10 mouse cellular contexts compared by ENCODE assay signal in the genomic region with DNA sequence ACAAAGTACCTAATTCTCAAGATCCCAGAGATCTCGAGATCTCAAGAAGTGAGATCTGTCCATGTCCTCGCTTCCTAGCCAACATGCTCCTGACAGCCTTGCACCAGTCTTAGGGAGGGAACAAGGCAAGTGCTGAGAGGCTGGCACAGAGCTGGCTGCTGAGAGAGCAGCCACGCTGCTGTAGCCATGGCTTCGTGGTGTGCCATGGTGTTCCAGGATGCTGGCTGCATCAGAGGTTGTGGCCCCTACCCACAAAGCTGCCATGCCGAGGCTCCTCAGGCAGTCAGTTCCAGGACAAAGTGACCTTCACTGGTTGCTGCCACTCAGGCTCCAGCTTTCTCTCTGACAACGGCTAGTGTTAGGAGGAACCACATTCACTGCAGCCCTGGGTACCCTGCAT.
DNase-seq lines count a peak whose midpoint lies in the region; ATAC-seq and TF ChIP-seq lines count a peak whose summit lies in the region.
"Had no signal": no experiment of that assay in that cellular context is flagged by ENCODE, and none has a peak within 500 bp of the region (broad histone marks: within the 10 kb centered on the region; RNA-seq: fewer than 3 reads in every experiment).

No protein-coding gene starts in this region.

- peak overlapping the region; percentile 44; the same call in 1 of the 2 replicates for H3K9ac ChIP-seq in heart, embryonic 14.5 days (ENCODE audit: low read length)
- no peak overlapping the region for H3K9ac ChIP-seq in lung, postnatal 0 days (replicated peaks; ENCODE audit: low read depth)
- no peak overlapping the region for H3K9ac ChIP-seq in forebrain, postnatal 0 days
- no peak overlapping the region for H3K9ac ChIP-seq in stomach, embryonic 14.5 days (replicated peaks; ENCODE audit: low read depth, low read length)
- H3K9ac ChIP-seq: embryonic facial prominence, embryonic 13.5 days; liver, postnatal 0 days had no signal

- H3K36me3 ChIP-seq in heart, embryonic 14.5 days (ENCODE audit: control insufficient read depth, insufficient read depth, low read length): no peaks in the 10 kb centered on the region
- H3K36me3 ChIP-seq in lung, postnatal 0 days (ENCODE audit: insufficient read depth, low read length): no peaks in the 10 kb centered on the region
- H3K36me3 ChIP-seq in forebrain, postnatal 0 days (ENCODE audit: insufficient read depth): no peaks in the 10 kb centered on the region
- no peaks in the 10 kb centered on the region for H3K36me3 ChIP-seq in stomach, embryonic 14.5 days (ENCODE audit: control insufficient read depth, insufficient read depth, low read length)

- TF ChIP-seq POLR2A in lung, adult 2 months (IDR thresholded peaks at IDR 0.05; ENCODE audit: borderline replicate concordance, extremely low read depth, low read depth, low read length): no peak

- no peak overlapping the region for H3K4me3 ChIP-seq in heart, embryonic 14.5 days (ENCODE audit: control insufficient read depth in 1 of 2, insufficient read depth in 1 of 2, low read depth in 1 of 2, low read length in 2 of 2)
- no peak overlapping the region for H3K4me3 ChIP-seq in lung, postnatal 0 days (ENCODE audit: low read depth, low read length)
- H3K4me3 ChIP-seq in lung, adult 2 months (replicated peaks; ENCODE audit: extremely low read depth, low read depth, low read length): no peak overlapping the region
- H3K4me3 ChIP-seq in forebrain, postnatal 0 days (ENCODE audit: low read depth, low read length): no peak overlapping the region
- no peak overlapping the region for H3K4me3 ChIP-seq in stomach, embryonic 14.5 days (ENCODE audit: low read depth, low read length)

- H3K9me3 ChIP-seq in heart, embryonic 14.5 days (ENCODE audit: control insufficient read depth, low read length): no peaks in the 10 kb centered on the region
- no peaks in the 10 kb centered on the region for H3K9me3 ChIP-seq in lung, postnatal 0 days (ENCODE audit: low read length)
- no peaks in the 10 kb centered on the region for H3K9me3 ChIP-seq in forebrain, postnatal 0 days (ENCODE audit: low read length)
- no peaks in the 10 kb centered on the region for H3K9me3 ChIP-seq in stomach, embryonic 14.5 days (ENCODE audit: control insufficient read depth, low read depth, low read length)
- H3K9me3 ChIP-seq: embryonic facial prominence, embryonic 13.5 days had no signal

- no peaks in the 10 kb centered on the region for H3K27me3 ChIP-seq in heart, embryonic 14.5 days (ENCODE audit: control insufficient read depth, insufficient read depth, low read length)
- no peaks in the 10 kb centered on the region for H3K27me3 ChIP-seq in lung, postnatal 0 days (replicated peaks; ENCODE audit: insufficient read depth, low read length)
- no peaks in the 10 kb centered on the region for H3K27me3 ChIP-seq in forebrain, postnatal 0 days (ENCODE audit: insufficient read depth, low read length)
- no peaks in the 10 kb centered on the region for H3K27me3 ChIP-seq in stomach, embryonic 14.5 days (ENCODE audit: control insufficient read depth, insufficient read depth, low read length)
- H3K27me3 ChIP-seq: embryonic facial prominence, embryonic 13.5 days had no signal

- WGBS in heart, embryonic 14.5 days: 39% methylated on average over 6 of the region's 6 CpGs
- WGBS in lung, postnatal 0 days: 47% methylated on average over 6 of the region's 6 CpGs
- WGBS in lung, adult 2 months: 48% methylated on average over 6 of the region's 6 CpGs
- WGBS in forebrain, postnatal 0 days: 37% methylated on average over 6 of the region's 6 CpGs
- 57% methylated on average over 6 of the region's 6 CpGs for WGBS in stomach, embryonic 14.5 days

- no peak for TF ChIP-seq EP300 in lung, postnatal 0 days (IDR thresholded peaks at IDR 0.05)

- DNase-seq in heart, adult 9 months (ENCODE audit: low spot score in 2 of 2): no peak
- DNase-seq in lung, postnatal 0 days (ENCODE audit: low spot score): no peak
- no peak for DNase-seq in lung, adult 2 months
- DNase-seq in forebrain, postnatal 0 days: no peak
- DNase-seq in adrenal gland, adult (ENCODE audit: inconsistent age in 2 of 2, low spot score in 1 of 2): no peak
- DNase-seq: cerebellum, adult 11 months; liver, postnatal 0 days had no signal

- peaks cover 25 to 36% of the 10 kb centered on the region in 2 experiments for H3K4me1 ChIP-seq in heart, embryonic 14.5 days (ENCODE audit: control insufficient read depth in 2 of 2, insufficient read depth in 2 of 2, low read length in 2 of 2)
- H3K4me1 ChIP-seq in lung, postnatal 0 days (ENCODE audit: insufficient read depth, low read depth, low read length): peaks cover 8% of the 10 kb centered on the region; the same call in 1 of the 2 replicates
- H3K4me1 ChIP-seq in lung, adult 2 months (ENCODE audit: control insufficient read depth, insufficient read depth, low read length): peaks cover 15% of the 10 kb centered on the region
- H3K4me1 ChIP-seq in forebrain, postnatal 0 days (ENCODE audit: insufficient read depth): peaks cover 15% of the 10 kb centered on the region; the same call in 1 of the 2 replicates
- H3K4me1 ChIP-seq in stomach, embryonic 14.5 days (ENCODE audit: control insufficient read depth, insufficient read depth, low read length): peaks cover 16% of the 10 kb centered on the region; the same call in 1 of the 2 replicates

- peak overlapping the region; percentile 72 to 74 for H3K27ac ChIP-seq in heart, embryonic 14.5 days (replicated peaks in 1 of 2; ENCODE audit: control insufficient read depth in 1 of 2, insufficient read depth in 1 of 2, low read depth in 2 of 2, low read length in 2 of 2)
- H3K27ac ChIP-seq in lung, postnatal 0 days (ENCODE audit: low read length): peak overlapping the region; percentile 32; the same call in 1 of the 2 replicates
- no peak overlapping the region for H3K27ac ChIP-seq in forebrain, postnatal 0 days (ENCODE audit: low read depth, low read length)
- peak overlapping the region; percentile 36; the same call in 1 of the 2 replicates for H3K27ac ChIP-seq in stomach, embryonic 14.5 days (ENCODE audit: low read length)
- H3K27ac ChIP-seq: embryonic facial prominence, embryonic 13.5 days had no signal

- no peak for ATAC-seq in heart, embryonic 14.5 days (ENCODE audit: insufficient number of reproducible peaks, insufficient read depth, low FRiP score, low read depth)
- ATAC-seq in lung, postnatal 0 days: no peak
- ATAC-seq in forebrain, postnatal 0 days: peak; percentile 67
- 0 out of 2 replicates have a peak, but pooled peaks have one; percentile 12 for ATAC-seq in stomach, embryonic 14.5 days (ENCODE audit: insufficient number of reproducible peaks, insufficient read depth, low FRiP score, low read depth)
- ATAC-seq: liver, postnatal 0 days had no signal

- peak overlapping the region; percentile 42 for H3K4me2 ChIP-seq in heart, embryonic 14.5 days (ENCODE audit: low read length)
- H3K4me2 ChIP-seq in lung, postnatal 0 days (replicated peaks; ENCODE audit: low read depth, low read length): no peak overlapping the region
- H3K4me2 ChIP-seq in forebrain, postnatal 0 days (ENCODE audit: low read depth): no peak overlapping the region
- no peak overlapping the region; the same call in 1 of the 2 replicates for H3K4me2 ChIP-seq in stomach, embryonic 14.5 days (replicated peaks; ENCODE audit: low read depth, low read length)

- TF ChIP-seq CTCF in lung, postnatal 0 days (IDR thresholded peaks at IDR 0.05): no peak
- TF ChIP-seq CTCF in lung, adult 2 months (IDR thresholded peaks at IDR 0.05; ENCODE audit: insufficient read depth, low read length): no peak
- TF ChIP-seq CTCF in forebrain, postnatal 0 days (IDR thresholded peaks at IDR 0.05; ENCODE audit: low read depth): no peak

Comparison
In these comparisons a context has a peak if more than half of its experiments do, and no peak if none do; other contexts are left out.
1. ATAC-seq: peak in forebrain, postnatal 0 days (single experiment) and stomach, embryonic 14.5 days (single experiment); none in heart, embryonic 14.5 days (single experiment) and lung, postnatal 0 days (single experiment).